ENCODE assay signal across 8 mouse cellular contexts in the genomic region with DNA sequence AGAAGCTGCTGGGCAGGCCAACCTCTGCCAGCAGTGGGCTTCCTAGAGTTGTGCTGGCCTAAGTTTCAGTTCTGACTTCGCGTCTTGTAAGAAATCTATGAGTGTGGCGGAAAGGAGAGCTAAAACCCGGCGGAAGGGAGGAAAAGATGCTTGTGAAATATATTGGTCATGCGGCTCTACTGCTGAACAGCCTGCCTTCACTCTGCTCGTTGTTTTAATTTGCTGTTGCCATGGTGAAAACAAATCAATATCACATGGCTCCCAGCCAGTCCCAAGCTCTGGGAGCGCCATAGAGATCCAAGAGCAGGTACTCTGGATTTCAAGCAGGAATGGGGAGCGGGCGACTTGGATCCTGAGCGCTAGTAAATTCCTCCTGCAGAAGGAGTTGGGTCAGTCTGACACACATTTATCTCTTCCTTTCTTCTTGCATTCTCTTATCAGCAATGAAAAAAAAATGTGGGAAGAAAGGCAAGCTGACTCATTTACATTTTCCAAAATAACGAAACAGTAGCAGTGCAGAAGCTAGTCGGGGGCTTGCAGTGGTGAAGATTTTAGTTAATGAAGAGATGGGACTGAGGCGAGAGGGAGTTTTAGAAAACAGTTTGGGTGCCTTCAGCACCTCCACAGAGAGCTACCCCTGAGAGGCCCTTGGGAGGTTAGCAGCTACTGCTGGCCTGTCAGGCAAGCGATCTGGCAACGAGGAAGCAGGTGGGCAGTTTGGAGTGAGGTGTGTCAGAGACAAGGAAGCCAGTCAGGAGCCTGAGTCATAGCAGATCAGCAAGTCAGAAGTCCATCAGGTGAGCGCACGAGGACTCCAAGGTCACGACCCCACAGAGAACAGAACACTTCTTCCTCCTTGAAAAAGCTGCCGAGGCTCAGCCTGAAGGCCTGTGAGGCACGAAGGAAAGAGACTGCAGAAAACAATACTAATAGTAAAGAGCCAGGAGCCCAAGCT. TPM values are rescaled to one million over a fixed set of nuclear protein-coding genes. Genes with fewer than 3 reads are reported as not detected.
DNase-seq lines count a peak whose midpoint lies in the region; ATAC-seq and TF ChIP-seq lines count a peak whose summit lies in the region.

No protein-coding gene starts in this region.

- 0 out of 2 replicates have a peak overlapping the region, but pooled peaks have one; percentile 43 for H3K9ac ChIP-seq in hindbrain, embryonic 13.5 days
- H3K9ac ChIP-seq in midbrain, embryonic 15.5 days = peak overlapping the region; percentile 22; the same call in 1 of the 2 replicates

- no peaks in the 10 kb centered on the region for H3K9me3 ChIP-seq in hindbrain, embryonic 13.5 days
- H3K9me3 ChIP-seq in midbrain, embryonic 15.5 days = no peaks in the 10 kb centered on the region

- H3K4me2 ChIP-seq in hindbrain, embryonic 13.5 days = peak overlapping the region; percentile 58
- H3K4me2 ChIP-seq in midbrain, embryonic 15.5 days = peak overlapping the region; percentile 62

- TF ChIP-seq POLR2A in embryonic fibroblast, embryonic 13.5 days (IDR thresholded peaks at IDR 0.05; ENCODE audit: low read depth, low read length) = no peak

- peak overlapping the region; percentile 91 for H3K4me3 ChIP-seq in embryonic fibroblast, embryonic 13.5 days (ENCODE audit: insufficient read depth, low read length)
- H3K4me3 ChIP-seq in hindbrain, embryonic 13.5 days = peak overlapping the region; percentile 68
- H3K4me3 ChIP-seq in midbrain, embryonic 15.5 days = peak overlapping the region; percentile 70

- peak overlapping the region; percentile 85 for H3K27ac ChIP-seq in embryonic fibroblast, embryonic 13.5 days (ENCODE audit: insufficient read depth, low read length)
- peak overlapping the region; percentile 70 for H3K27ac ChIP-seq in hindbrain, embryonic 13.5 days
- H3K27ac ChIP-seq in midbrain, embryonic 15.5 days = peak overlapping the region; percentile 47

- peaks cover 15% of the 10 kb centered on the region for H3K4me1 ChIP-seq in embryonic fibroblast, embryonic 13.5 days (ENCODE audit: control insufficient read depth, insufficient read depth, low read length)
- H3K4me1 ChIP-seq in hindbrain, embryonic 13.5 days (replicated peaks) = peaks cover 51% of the 10 kb centered on the region
- H3K4me1 ChIP-seq in midbrain, embryonic 15.5 days = peaks cover 45% of the 10 kb centered on the region

- no peak for ATAC-seq in hindbrain, embryonic 13.5 days (ENCODE audit: low FRiP score)
- no peak for ATAC-seq in midbrain, embryonic 15.5 days (replicated peaks)
- ATAC-seq in inflammation-experienced regulatory T-cells, adult 6 months = no peak

- TF ChIP-seq CTCF in embryonic fibroblast, embryonic 13.5 days (IDR thresholded peaks at IDR 0.05; ENCODE audit: borderline replicate concordance, insufficient read depth, low read length) = no peak

- DNase-seq in ovary, postnatal 36 days (ENCODE audit: low spot score) = peak; percentile 50
- DNase-seq in ovary, postnatal 10 days (ENCODE audit: low spot score) = no peak
- peak; percentile 66 for DNase-seq in R1 (ENCODE audit: low read depth, low spot score)
- peak; percentile 36 for DNase-seq in liver

- H3K36me3 ChIP-seq in hindbrain, embryonic 13.5 days = no peaks in the 10 kb centered on the region
- H3K36me3 ChIP-seq in midbrain, embryonic 15.5 days (replicated peaks) = no peaks in the 10 kb centered on the region

- 43% methylated on average over 21 of the region's 21 CpGs for WGBS in hindbrain, embryonic 13.5 days
- WGBS in midbrain, embryonic 15.5 days = 38% methylated on average over 21 of the region's 21 CpGs

- no peaks in the 10 kb centered on the region for H3K27me3 ChIP-seq in hindbrain, embryonic 13.5 days
- no peaks in the 10 kb centered on the region for H3K27me3 ChIP-seq in midbrain, embryonic 15.5 days (replicated peaks)

RNA-seq across cellular contexts. Expression of a gene that starts 3.1 kb away (rescaled TPM):
- polyA plus RNA-seq in embryonic fibroblast, embryonic 13.5 days (2011; ENCODE audit: insufficient read length, low read depth, missing spikeins) = 207 and 222 TPM in 2 replicates
- polyA plus RNA-seq in hindbrain, embryonic 13.5 days (2015; fragmentation: Nextera tagmentation; extraction: Ambion mirVana) = 23.9 and 24.7 TPM in 2 replicates
- 20.0 and 21.2 TPM in 2 replicates for polyA plus RNA-seq in midbrain, embryonic 15.5 days (2015; fragmentation: Nextera tagmentation; extraction: Ambion mirVana)
- 10 to 100 TPM; 42.4 to 57.5 (median 51.7) TPM for polyA plus RNA-seq in inflammation-experienced regulatory T-cells, adult 6 months (2017; shearing (Covaris generic))
